Mouse (Mus musculus): ENCODE data around the gene Eif3k. TPM values are rescaled to one million over a fixed set of nuclear protein-coding genes. Genes with fewer than 3 reads are reported as not detected.
A peak's percentile ranks its signal among the peaks of the same experiment; 100 is the strongest.

Eif3k gene
- polyA plus RNA-seq, 1 experiment from 2014 or later = 467 TPM

DNA sequence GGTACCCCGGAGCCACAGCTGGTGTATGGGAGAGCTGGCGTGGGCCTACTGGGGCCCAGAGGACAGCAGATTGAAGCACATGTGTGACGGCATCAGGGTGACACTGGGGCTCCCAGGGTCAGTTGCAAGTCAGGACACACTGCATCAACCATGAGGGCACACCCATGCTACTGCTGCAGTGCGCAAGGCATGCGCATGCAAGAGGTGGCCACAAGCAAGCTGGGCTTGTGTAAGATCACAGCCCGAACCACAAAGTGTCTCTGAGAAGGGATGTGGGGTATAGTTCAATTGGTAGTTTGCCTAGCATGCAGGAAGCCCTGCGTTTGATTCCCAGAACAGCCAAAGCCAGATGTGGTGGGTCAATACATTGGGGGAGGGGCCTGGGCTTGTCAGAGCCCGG is 41.9 kb upstream of the Eif3k start:
- no peak for ATAC-seq (replicated peaks; ENCODE audit: low FRiP score, low read depth)
- Histone ChIP-seq H3K4me1 (replicated peaks; ENCODE audit: insufficient read depth, low read length) (peaks cover 7% of the 10 kb centered on the region; the same call in 1 of the 2 replicates), H3K4me3 (replicated peaks; ENCODE audit: low read depth, low read length) (no peak overlapping the region), H3K9ac (ENCODE audit: low read depth, low read length) (no peak overlapping the region), H3K9me3 (replicated peaks; ENCODE audit: low read length) (no peaks in the 10 kb centered on the region), H3K36me3 (ENCODE audit: insufficient read depth, low read length) (no peaks in the 10 kb centered on the region), H3K27ac (no peak overlapping the region), H3K27me3 (ENCODE audit: insufficient read depth, low read length) (peaks cover 15% of the 10 kb centered on the region), H3K4me2 (ENCODE audit: low read length) (no peak overlapping the region)
- TF ChIP-seq CTCF (IDR thresholded peaks at IDR 0.05; ENCODE audit: low read depth) = no peak
- 92% methylated on average over 8 of the region's 8 CpGs for WGBS
- no peak for DNase-seq (ENCODE audit: low spot score)

DNA sequence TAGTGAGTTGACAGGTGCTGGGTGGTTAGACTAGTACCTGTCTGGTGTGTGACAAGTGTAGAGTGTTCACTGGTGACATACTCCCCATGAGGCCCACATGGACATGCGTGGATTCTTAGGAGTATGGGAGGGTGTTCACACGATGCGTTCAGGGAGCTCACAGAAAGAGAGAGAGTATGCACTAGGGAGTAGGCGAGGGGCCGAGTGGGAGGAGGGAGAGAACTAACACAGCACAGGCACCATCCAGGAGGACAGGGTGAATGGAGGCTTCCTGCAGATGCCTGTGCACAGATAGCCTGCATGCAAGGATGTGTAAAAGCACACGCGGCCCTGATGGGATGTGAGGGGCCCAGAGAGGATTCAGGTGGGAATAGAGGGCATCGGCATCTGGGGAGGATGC is 40.8 kb upstream of the Eif3k start:
- H3K9me3 ChIP-seq (replicated peaks; ENCODE audit: low read length) = no peaks in the 10 kb centered on the region
- no peaks in the 10 kb centered on the region for H3K36me3 ChIP-seq (ENCODE audit: insufficient read depth, low read length)
- ATAC-seq (replicated peaks; ENCODE audit: low FRiP score, low read depth) (no peak), DNase-seq (ENCODE audit: low spot score) (no peak)
- peaks cover 7% of the 10 kb centered on the region; the same call in 1 of the 2 replicates for H3K4me1 ChIP-seq (replicated peaks; ENCODE audit: insufficient read depth, low read length)
- 90% methylated on average over 8 of the region's 8 CpGs for WGBS
- H3K27ac ChIP-seq = no peak overlapping the region
- no peak overlapping the region for H3K9ac ChIP-seq (ENCODE audit: low read depth, low read length)
- no peak overlapping the region for H3K4me2 ChIP-seq (ENCODE audit: low read length)
- peaks cover 20% of the 10 kb centered on the region for H3K27me3 ChIP-seq (ENCODE audit: insufficient read depth, low read length)
- TF ChIP-seq CTCF (IDR thresholded peaks at IDR 0.05; ENCODE audit: low read depth) = no peak
- no peak overlapping the region for H3K4me3 ChIP-seq (replicated peaks; ENCODE audit: low read depth, low read length)

DNA sequence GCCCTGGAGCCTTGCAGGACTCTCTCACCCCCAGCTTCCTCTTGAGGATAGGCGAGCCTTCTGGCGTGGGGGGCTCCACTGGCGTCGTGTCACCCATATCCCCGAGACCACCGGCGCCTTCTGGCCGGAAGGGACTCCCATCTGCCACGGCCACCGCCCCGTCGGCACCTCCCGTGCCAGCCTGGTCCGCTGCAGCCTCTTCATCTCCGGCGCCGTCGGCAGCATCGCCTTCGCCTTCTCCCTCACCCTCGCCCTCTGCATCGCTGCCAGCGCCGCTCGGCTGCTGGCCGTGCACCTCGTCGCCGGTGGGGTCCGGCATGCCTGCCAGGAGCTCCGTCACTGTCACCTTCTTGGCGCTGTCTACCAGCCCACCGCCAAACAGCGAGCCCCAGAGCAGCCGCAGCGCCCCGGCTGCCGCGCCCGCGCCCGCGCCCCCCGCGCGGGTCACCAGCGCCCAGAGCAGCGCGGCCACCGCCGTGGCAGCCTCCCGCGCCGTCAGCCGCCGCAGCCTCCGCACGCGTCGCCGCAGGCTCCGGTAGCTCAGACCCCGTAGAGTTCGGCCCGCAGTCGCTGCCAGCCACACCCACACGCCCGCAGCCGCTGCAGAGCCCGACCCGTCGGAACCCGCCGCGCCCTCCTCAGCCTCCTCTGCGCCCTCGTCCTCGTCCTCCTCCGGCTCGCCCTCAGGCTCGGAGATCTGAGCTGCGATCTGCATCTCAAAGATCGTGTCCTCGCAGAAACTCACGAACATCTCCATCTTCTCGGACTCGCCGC is 38.0 kb upstream of the Eif3k start:
- Histone ChIP-seq H3K9ac (ENCODE audit: low read depth, low read length) (peak overlapping the region; percentile 47), H3K36me3 (ENCODE audit: insufficient read depth, low read length) (no peaks in the 10 kb centered on the region), H3K27ac (no peak overlapping the region), H3K27me3 (ENCODE audit: insufficient read depth, low read length) (peaks cover 20% of the 10 kb centered on the region), H3K4me3 (replicated peaks; ENCODE audit: low read depth, low read length) (peak overlapping the region; percentile 35), H3K4me1 (replicated peaks; ENCODE audit: insufficient read depth, low read length) (peaks cover 7% of the 10 kb centered on the region; the same call in 1 of the 2 replicates), H3K9me3 (replicated peaks; ENCODE audit: low read length) (no peaks in the 10 kb centered on the region), H3K4me2 (ENCODE audit: low read length) (peak overlapping the region; percentile 65)
- DNase-seq (ENCODE audit: low spot score) (peak; percentile 12), ATAC-seq (replicated peaks; ENCODE audit: low FRiP score, low read depth) (no peak)
- 4% methylated on average over 87 of the region's 88 CpGs for WGBS
- TF ChIP-seq CTCF (IDR thresholded peaks at IDR 0.05; ENCODE audit: low read depth) = no peak

DNA sequence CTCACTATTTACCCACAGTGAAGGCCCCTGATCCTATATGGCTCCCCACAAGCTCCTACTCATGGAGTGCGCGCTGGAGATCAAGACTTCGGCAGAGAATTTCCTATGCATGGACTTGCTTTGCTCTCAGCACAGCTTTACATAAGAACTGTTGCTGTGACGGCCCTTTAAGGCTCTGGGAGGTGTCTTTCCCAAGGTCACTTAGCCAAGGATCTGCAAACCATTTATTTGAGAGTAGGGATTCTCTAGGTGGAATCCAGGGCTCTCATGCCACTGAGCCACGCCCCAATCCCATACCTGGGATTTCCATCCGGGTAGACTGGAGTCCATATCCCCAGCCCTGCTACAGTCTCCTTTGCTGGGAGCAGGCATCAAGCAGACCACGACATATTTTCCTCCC is 35.6 kb upstream of the Eif3k start:
- Histone ChIP-seq H3K9ac (ENCODE audit: low read depth, low read length) (no peak overlapping the region), H3K9me3 (replicated peaks; ENCODE audit: low read length) (no peaks in the 10 kb centered on the region), H3K4me1 (replicated peaks; ENCODE audit: insufficient read depth, low read length) (peaks cover 7% of the 10 kb centered on the region; the same call in 1 of the 2 replicates), H3K4me2 (ENCODE audit: low read length) (no peak overlapping the region), H3K4me3 (replicated peaks; ENCODE audit: low read depth, low read length) (no peak overlapping the region), H3K36me3 (ENCODE audit: insufficient read depth, low read length) (no peaks in the 10 kb centered on the region), H3K27me3 (ENCODE audit: insufficient read depth, low read length) (peaks cover 20% of the 10 kb centered on the region), H3K27ac (no peak overlapping the region)
- no peak for TF ChIP-seq CTCF (IDR thresholded peaks at IDR 0.05; ENCODE audit: low read depth)
- WGBS = 81% methylated on average over 7 of the region's 7 CpGs
- ATAC-seq (replicated peaks; ENCODE audit: low FRiP score, low read depth) = no peak
- DNase-seq (ENCODE audit: low spot score) = no peak

DNA sequence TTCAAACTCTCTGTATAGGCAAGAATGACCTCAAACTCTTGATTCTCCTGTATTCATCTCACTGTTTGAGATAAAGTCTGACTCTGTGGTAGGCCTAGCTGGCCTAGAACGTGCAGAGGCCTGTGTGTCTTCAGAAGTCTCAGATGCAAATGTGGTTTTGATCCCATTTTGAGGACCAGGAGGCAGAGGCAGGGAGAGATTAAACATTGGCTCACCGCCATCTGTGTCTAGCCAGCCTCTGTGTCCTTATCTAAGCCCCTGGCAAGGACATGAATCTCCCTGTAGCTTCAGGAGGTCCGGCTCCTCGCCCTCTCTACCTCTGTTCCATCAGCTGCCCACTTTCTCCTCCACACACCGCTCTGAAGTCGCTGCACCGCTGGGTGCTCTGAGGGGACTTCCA is 34.8 kb upstream of the Eif3k start:
- peaks cover 7% of the 10 kb centered on the region; the same call in 1 of the 2 replicates for H3K4me1 ChIP-seq (replicated peaks; ENCODE audit: insufficient read depth, low read length)
- H3K4me2 ChIP-seq (ENCODE audit: low read length) = no peak overlapping the region
- H3K4me3 ChIP-seq (replicated peaks; ENCODE audit: low read depth, low read length) = no peak overlapping the region
- no peaks in the 10 kb centered on the region for H3K36me3 ChIP-seq (ENCODE audit: insufficient read depth, low read length)
- H3K9ac ChIP-seq (ENCODE audit: low read depth, low read length) = no peak overlapping the region
- peaks cover 20% of the 10 kb centered on the region for H3K27me3 ChIP-seq (ENCODE audit: insufficient read depth, low read length)
- no peaks in the 10 kb centered on the region for H3K9me3 ChIP-seq (replicated peaks; ENCODE audit: low read length)
- 84% methylated on average over 7 of the region's 7 CpGs for WGBS
- no peak for ATAC-seq (replicated peaks; ENCODE audit: low FRiP score, low read depth)
- no peak for TF ChIP-seq CTCF (IDR thresholded peaks at IDR 0.05; ENCODE audit: low read depth)
- H3K27ac ChIP-seq = no peak overlapping the region
- DNase-seq (ENCODE audit: low spot score) = no peak

DNA sequence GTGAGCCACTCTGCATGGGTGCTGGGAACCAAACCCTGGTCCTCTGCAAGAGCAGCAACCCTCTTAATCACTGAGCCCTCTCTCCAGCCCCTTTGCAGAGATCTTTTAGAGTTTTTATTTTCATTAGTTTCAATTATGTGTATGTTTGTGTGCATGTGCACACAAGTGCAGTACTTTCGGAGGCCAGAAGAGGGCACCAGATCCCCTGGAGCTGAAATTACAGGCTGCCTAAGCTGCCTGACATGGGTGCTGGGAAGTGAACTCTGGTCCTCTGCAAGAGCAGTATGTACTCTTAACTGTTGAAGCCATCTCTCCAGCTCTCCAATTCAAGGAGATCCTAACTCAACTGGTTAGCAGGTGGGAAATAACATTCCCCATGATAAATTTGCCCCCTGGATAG is 33.3 kb upstream of the Eif3k start:
- Histone ChIP-seq H3K27me3 (ENCODE audit: insufficient read depth, low read length) (peaks cover 13% of the 10 kb centered on the region), H3K4me2 (ENCODE audit: low read length) (no peak overlapping the region), H3K27ac (no peak overlapping the region), H3K4me3 (replicated peaks; ENCODE audit: low read depth, low read length) (no peak overlapping the region), H3K36me3 (ENCODE audit: insufficient read depth, low read length) (no peaks in the 10 kb centered on the region), H3K4me1 (replicated peaks; ENCODE audit: insufficient read depth, low read length) (peaks cover 6% of the 10 kb centered on the region; the same call in 1 of the 2 replicates), H3K9ac (ENCODE audit: low read depth, low read length) (no peak overlapping the region), H3K9me3 (replicated peaks; ENCODE audit: low read length) (no peaks in the 10 kb centered on the region)
- 97% methylated on average over 1 of the region's 1 CpGs for WGBS
- peak; percentile 23; the same call in 1 of the 2 replicates for TF ChIP-seq CTCF (IDR thresholded peaks at IDR 0.05; ENCODE audit: low read depth)
- ATAC-seq (replicated peaks; ENCODE audit: low FRiP score, low read depth) = no peak
- no peak for DNase-seq (ENCODE audit: low spot score)
